Mouse (Mus musculus) heart, adult 8-10 months (tissue): Measurements from ENCODE around the gene Fut11. TPM values are rescaled to one million over a fixed set of nuclear protein-coding genes. Genes with fewer than 3 reads are reported as not detected.

Experiments used
- DNase-seq: peaks from one replicate; pipeline ENCODE4 v3.0.0; 2022; ENCODE audit warnings: low spot score
- total RNA-seq, 4 experiments: library from RNA; stranded (reverse); gene quantifications; 2 replicates each; pipeline ENCODE4 v1.2.4; 2022

The Fut11 gene
- total RNA-seq, 4 experiments from 2014 or later: 4.2 to 4.9 (median 4.6) TPM

DNA sequence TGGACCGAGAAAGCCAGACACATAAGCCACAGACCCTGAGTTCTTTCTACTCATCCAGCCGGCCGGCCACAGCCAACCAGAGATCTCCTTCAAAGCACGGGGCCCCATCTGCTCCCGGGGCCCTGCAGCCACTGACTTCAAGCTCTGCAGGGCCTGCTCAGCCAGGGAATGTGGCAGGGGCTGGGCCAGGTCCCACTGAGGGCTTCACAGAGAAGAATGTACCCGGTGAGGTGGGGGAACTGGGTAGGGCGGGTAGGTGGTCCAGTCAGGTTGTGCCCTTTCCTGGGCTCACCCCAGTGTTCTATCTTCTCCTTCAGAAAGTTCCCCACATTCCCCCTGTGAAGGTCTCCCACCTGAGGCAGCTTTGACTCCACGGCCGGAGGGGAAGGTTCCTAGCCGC lies 23.7 kb downstream of the Fut11 start:
- no peak for DNase-seq

DNA sequence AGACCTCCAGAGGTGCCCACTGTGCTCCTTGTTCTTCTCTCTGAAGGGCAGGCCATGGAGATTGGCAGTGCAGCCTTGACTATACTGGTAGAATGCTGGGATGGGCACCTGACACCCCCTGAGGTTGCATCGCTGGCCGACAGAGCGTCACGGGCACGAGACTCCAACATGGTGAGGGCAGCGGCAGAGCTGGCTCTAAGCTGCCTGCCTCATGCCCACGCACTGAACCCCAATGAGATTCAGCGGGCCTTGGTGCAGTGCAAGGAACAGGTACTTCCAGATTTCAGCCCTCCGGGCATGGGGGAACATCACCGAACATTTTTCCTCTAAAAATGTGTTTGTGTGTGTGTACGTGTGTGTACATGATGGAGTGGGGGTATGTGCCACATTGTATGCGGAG lies 25.0 kb downstream of the Fut11 start:
- no peak for DNase-seq

DNA sequence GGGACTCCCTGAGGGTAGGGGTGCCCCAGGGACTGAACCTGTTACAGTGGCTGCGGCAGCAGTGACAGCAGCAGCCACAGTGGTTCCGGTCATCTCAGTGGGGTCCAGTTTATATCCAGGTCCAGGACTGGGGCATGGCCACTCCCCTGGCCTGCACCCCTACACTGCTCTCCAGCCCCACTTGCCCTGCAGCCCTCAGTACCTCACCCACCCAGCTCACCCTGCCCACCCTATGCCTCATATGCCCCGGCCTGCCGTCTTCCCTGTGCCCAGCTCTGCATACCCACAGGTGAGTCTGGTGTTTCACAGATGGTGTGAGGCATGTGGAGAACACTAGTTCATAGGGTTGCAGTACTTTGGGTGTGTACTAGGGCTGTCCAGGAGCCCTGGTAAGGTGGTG lies 26.6 kb downstream of the Fut11 start:
- DNase-seq: no peak

DNA sequence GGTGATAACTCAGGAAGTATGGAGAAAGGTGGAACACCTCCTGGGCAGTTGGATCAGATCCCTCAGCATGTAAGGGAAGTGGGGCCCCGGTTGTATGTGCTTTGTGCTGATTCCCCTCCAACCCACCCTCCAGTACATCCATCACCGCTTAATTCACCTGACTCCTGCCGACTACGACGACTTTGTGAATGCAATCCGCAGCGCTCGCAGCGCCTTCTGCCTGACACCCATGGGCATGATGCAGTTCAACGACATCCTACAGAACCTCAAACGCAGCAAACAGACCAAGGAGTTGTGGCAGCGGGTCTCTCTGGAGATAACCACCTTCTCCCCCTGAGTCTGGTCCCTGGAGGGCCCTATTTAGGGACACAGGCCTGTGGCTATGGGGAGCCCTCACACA lies 28.2 kb downstream of the Fut11 start:
- DNase-seq: no peak

DNA sequence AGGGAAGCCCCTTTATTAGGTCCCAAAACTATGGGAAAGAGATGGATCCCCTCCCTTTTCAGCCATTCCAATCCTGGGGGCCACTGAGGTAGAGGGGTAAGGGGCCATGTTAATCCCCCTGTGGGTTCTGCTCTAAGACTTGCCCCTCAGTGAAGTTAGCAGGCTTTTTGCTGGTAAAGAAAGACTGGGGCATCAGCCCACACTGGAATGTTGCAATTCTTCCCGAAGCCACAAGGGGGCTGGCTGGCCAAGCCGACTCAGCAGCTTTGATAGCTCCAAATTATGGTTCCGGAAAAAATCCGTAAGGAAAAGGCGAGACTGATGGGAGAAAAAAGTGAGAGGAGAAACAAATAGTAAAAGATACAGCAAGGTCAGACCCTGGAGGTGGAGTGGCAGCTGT lies 29.3 kb downstream of the Fut11 start:
- DNase-seq: peak; percentile 64

DNA sequence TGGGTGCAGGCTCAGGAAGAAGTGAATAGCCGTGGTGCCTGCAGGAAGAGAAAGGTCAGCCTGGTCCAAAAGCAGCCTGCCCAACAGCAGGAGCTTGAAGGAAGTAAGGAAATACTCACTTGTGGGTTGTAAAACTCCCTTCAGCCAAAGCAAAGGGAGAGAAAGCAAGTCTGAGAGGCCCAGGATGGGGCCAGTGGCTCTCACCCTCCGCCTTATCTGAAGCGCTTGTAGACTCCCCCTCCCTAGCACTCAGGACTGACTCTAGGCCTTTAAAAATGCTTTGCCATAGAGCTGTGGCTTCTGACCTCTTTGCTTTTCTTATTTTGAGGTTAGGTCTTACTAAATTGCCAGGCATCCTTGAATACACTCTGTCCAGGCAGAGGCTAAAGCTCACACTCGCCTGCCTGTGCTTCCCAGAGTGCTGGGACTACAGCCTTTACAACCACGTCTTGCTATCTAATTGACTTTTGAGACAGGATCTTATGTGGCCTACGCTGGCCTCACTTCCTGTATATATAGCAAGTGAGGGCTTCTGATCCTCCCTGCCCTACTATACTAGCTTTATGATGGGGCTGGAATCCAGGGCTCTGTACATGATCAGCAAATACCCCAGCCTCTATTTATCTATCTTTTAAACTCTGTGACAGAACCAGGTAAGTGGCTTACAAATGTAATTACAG lies 31.0 kb downstream of the Fut11 start:
- no peak for DNase-seq

DNA sequence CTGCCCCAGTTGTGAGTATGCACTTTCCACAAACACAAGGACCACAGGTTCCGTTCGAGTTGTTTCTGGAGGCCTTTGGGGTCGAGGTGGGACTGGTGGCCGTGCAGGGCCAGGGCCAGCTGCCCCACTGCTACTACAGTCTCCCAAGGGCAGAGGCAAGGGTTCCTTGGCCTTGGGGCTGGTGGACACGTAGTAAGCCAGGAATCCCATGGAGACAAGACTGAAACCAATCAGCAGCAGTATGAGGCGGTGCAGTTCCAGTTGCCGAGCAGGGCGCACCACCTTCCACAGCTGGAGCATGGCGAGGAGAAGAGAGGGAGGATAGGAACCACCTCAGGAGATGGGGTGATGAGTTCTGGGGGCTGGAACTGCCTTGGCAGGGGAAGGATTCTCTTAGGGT lies 35.1 kb downstream of the Fut11 start:
- DNase-seq: no peak

DNA sequence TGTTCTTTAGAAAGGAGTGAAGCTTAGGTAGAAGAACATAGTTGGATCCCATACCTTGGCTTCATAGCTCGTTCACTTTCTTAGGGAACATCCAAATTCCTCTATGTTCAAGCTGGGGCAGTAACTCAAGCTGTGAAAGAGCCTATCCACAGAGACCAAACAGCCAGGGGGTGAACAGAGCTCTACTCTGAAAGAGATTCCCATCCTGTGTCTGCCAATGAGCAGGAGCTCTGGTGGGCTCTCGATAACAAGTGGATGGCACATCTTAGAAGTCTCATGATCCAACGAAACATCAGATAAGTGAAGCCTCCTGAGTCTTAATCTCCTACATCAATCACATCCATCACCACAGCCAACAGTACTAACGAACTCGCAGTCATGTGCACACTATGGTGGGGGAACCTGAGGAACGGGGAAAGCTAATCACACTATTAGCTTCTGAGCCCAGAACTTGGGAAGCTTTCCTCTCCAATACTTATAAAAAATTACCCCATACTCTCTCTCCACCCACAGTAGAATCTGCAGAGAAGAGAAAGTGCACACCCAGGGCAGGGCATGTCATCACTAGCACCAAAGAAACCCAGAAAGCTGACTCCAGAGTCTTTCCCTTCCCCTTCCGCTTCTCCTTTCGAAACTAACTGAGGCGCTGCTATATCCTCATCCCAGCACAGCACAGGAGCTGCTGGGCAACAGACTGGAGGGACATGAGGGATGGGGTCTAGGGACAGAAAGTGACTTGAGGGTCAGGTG lies 36.3 kb downstream of the Fut11 start:
- no peak for DNase-seq

DNA sequence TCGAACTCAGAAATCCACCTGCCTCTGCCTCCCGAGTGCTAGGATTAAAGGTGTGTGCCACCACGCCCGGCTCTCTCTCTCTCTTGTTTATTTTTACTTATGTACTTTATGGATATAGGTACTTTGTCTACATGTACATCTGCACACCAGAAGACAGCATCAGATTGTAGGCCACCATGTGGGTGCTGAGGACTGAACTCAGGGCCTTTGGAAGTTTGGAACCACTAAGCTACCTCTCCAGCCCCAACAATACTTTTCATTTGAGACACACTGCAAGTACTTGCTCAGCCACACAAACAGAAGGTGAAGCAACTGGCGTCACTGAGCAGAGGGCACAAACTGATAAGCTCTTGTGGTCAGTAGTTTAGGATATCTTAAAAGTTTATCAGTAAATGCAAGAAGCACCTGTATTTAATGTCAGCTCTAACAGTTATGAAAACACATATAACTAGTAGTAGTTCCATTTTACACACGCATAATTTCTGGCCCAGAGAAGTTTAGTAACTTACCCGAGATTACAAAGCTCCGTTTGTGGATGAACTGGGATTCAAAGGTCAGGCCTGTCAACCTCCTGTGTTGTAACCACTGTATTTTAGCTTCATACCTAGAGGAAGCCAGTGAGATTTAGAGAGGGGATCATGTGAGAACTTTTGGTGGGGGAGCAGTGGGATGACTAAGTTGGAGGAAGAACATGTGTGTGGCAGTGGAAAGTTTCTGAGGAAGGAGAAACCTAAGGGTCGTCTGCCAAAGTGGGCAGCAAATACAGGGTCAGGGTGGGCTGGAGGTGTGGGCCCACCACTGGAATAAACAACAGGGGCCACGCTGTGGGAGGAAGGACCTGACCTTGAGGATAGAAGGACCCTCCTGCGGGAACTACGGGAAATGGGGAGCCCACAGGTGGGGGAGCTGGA lies 38.5 kb downstream of the Fut11 start:
- DNase-seq: peak; percentile 22

DNA sequence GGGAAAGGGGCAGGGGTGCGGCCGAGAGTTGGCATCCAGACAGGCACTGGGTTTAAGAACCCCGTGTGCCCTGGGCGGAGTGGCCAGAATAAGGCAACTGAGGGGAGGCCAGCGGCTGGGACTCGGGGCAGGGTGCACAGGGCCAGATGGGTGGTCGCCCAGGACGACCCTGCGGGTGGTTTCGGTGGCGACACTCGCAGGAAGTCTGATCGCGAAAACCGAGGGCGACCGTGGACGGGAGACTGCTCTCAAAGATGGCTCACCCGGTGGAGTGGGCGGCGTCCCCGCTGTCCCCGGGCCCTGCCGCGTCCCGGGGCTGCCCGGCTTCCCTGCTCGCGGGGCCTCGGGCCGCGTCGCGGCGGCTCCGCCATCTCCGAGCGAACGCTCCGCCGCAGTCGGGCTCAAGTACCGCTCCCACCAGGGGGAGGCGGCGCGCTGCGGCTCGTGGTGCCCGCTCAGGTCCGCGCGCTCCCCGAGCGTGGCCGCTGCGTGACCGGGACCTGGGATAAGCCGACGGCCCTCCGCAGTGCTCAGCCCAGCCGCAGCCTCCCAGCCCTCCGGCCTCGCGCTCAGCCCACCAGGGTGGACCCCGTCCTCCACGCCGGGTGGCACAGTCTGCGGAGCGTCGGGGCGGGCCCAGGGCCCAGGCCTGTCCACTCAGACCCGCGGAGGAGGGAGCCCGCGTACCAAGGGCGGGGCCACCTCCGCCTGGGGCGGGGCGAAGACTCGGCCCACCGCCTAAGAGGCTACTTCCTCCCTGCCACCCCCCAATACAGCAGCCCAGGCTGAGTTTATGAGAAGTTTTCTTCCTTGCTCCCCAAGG lies 39.4 kb downstream of the Fut11 start, which contains the start of gene Ndst2:
Ndst2 (minus strand) TSS at position 611 of the 823 bp plus-strand sequence.
- DNase-seq: peak; percentile 84

DNA sequence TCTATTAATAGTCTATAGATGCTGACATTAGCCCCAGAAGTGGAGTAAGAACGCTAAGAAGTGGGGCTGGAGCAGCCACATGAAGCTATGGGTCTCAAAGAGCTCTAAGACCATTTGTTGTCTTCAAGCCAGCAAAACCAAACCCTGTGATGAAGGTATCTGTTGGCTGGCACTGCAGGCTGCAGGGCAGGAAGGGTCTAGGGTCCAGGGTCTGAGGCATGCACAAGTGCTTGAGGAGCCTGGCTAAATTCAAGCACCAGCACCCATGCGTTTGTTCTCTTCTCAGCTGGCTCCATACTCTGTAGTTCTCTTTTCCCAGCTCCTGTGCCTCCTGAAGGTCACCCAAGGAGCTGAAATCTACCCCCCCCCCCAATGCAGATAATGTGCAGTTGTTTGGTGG lies 40.3 kb downstream of the Fut11 start:
- no peak for DNase-seq

DNA sequence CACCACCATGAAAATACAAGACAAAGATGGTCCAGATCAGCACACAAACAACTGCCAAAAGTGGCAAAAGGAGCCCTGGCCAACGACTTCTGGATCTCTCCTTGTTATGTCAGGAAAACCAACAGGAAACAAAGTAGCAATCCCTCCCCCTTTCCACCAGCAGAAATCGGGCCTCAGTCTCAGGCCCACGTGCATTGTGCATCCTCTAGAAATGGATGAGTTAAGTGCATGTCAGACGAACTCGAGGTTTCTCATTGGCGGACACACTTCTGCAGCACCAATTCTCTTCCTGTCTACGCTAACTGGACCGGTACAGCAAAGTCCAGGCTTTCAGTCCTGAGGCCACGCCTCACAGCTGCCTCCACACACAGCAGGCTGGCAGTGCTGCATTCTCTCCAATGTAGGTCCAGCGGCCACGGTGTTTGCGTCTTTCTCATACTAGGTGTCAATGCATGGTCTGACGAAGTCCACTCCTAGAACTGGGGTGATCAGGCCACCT lies 41.2 kb downstream of the Fut11 start:
- DNase-seq: no peak

DNA sequence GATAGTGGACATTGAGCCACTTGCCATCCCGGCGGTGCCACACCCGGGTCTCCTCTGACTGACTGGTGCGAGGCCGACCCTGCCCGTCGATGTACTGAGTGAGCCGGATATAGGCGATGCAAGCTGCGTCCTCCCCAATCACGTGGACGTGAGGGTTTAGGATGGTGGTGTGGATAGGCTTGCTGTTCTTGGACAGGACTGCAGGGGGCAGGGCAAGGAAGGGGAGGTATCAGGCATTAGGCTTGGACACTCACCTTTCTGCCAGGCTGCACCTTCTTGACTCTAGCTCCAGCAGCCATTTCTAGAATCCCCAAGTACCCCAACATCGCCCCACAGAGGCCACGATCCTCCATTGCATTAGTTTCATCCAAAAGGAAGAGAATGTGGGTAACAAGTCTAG lies 42.5 kb downstream of the Fut11 start:
- peak; percentile 47 for DNase-seq

DNA sequence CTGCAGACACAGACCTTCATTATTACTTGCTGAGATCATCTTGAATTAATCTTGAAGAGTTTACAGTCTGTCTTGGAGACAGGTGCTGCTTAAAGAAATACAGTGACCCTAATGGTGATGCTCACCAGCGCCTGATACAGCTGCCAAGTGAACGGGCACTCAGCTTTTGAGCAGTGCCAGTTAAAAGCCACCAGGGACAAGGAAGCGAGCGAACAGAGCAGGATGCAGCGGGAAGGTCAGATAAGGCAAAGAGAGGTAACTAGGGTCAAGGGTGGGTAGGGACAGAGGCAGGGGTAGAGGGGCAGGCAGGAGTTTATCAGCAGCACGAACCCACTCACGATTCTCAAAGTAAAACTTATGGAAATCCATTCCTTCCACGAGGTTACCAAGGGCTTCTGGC lies 43.7 kb downstream of the Fut11 start:
- DNase-seq: no peak

DNA sequence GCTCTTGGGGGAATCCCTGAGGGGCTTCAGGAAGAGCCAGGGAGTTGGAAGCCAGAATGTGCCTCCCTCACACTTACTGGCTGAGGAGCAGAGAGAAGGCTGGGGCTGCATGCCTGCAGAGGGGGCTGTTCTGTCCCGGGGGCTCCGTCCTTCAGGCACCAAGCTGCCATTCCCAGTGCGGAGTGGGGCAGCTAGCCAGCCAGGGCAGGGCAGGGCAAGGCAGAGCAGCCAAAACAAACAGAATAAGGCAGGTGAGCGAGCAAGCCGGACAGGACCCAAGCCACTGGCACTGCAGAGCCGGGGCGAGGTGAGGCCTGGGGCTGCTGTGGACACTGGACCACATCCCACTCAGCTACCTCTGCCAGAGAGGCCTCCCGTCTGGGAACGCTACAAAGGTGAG lies 46.5 kb downstream of the Fut11 start:
- no peak for DNase-seq

DNA sequence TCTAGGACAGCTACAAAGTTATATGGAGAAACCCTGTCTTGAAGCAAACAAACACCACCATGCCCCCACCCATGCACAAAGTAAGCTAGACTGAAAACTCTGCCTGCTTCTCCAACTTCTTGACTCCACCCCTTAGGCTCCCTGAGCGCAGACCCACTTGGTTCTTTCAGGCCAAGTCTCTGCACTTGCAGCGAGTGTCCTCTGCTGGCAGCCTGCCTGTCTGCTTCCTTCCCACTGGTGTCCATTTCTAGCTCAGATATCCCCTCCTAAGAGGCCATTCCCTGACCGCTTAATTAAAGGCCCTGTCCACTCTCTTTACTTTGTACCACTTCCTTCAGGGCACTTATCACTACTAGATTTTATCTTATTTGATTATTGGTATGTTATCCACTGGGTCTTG lies 48.8 kb downstream of the Fut11 start:
- no peak for DNase-seq

DNA sequence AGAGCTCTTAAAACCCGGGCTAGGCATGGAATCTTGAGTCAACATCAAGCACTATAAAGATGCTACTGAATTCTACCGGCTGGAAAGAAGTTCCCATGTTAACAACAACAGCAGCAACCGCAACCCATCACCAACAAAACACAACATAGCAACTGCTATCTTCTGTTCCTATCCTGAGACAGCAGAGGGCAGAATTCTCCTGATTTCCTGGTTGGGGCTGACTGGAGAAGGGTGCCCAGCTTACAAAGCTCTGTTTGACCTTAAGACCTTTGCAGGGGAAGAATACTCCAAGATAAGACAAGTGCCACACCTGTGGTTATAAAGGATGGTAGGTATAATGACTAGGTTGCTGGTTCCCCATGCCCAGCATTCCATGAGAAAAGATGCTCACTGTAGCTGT lies 52.2 kb downstream of the Fut11 start:
- no peak for DNase-seq

DNA sequence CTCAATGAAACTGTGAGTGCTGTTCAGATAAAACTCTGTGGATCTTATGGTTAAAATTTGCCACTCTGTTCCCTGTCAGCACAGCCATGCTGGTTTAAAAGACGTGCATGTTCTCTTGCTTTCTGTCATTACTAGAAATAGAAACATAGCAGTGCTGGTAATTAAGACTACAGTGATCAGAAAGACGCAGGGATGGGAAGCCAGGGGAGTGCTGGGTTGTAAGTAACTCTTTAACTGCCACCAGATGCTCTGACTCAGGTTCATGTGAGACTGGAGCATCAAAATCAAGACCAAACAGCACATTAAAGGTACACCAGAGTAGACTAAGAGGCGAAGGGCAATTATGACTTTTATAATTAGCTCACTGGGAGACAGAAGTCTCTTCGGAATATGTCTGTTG lies 53.6 kb downstream of the Fut11 start:
- DNase-seq: no peak

DNA sequence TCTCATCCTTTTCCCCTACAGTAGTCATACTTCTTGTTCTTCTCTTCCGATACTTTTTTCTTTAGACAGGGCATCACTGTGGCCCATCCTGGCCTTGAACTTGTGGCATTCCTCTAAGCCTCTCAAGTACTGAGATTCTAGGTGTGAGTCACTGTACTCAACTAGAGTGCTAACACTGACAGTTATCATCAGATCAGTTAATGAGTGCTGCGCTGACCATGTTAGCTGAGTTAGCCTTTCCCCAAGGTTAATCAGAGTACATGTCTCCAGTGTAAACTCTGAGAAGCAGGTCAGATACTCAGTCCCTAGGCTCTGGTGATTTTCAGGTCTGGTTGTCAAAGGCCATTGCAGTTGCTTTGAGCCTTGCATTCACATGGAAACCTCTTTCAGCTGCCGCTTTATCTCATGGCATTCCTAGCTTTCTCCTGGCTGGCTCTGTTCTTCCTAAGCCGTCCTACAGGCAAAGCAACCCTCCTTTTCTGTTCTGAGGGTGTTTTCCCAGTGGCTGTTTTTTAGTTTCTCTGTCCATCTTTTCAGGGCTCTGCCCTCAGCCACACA lies 54.8 kb downstream of the Fut11 start:
- DNase-seq: no peak

DNA sequence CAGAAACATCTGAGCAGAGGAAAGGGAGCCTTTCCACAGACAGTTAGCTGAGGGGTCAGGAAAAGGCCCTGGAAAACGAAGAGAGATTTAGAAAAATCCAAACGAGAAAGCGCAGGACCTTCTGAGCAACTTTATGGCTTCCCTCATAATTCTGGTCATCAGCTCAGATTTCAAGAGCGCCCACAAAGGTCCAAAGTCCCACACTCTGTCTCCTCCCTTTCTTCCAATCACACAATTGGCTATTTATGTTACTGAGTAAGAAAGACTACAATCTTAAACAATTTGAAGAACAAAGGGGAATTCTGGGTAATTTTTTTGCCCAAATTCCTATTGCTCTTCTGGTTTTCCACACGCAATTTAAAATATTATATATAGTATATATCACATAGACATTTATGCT lies 55.7 kb downstream of the Fut11 start:
- no peak for DNase-seq
